Mouse (Mus musculus) ES-Bruce4 (cell line): ENCODE data around the gene Dao. TPM values are rescaled to one million over a fixed set of nuclear protein-coding genes. Genes with fewer than 3 reads are reported as not detected.

Experiments used
- H3K27ac ChIP-seq: 2 replicates; pipeline ENCODE4 v1.5.1; 2012; ENCODE audit warnings: low read length, inconsistent platforms; ENCODE audit not compliant: insufficient read depth
- H3K27me3 ChIP-seq: 2 replicates; pipeline ENCODE4 v1.6.1; 2012; ENCODE audit warnings: mild to moderate bottlenecking, low read length, inconsistent platforms; ENCODE audit not compliant: control insufficient read depth, poor library complexity, insufficient read depth, severe bottlenecking
- H3K36me3 ChIP-seq: 2 replicates; pipeline ENCODE4 v1.6.1; 2012; ENCODE audit warnings: inconsistent platforms, mild to moderate bottlenecking, low read length, moderate library complexity; ENCODE audit not compliant: control insufficient read depth, poor library complexity, insufficient read depth, severe bottlenecking
- H3K4me1 ChIP-seq: one replicate; pipeline ENCODE4 v1.8.1; 2011; ENCODE audit warnings: low read length; ENCODE audit not compliant: control insufficient read depth, insufficient read depth
- H3K4me3 ChIP-seq: 2 replicates; pipeline ENCODE4 v1.5.1; 2011; ENCODE audit warnings: low read depth, mild to moderate bottlenecking, low read length
- H3K9ac ChIP-seq: 2 replicates; pipeline ENCODE4 v1.6.1; 2012; ENCODE audit warnings: low read depth, mild to moderate bottlenecking, inconsistent platforms; ENCODE audit not compliant: poor library complexity, severe bottlenecking
- H3K9me3 ChIP-seq: replicated peaks from 2 replicates; pipeline ENCODE4 v1.6.1; 2012; ENCODE audit warnings: mild to moderate bottlenecking, low read length, inconsistent platforms; ENCODE audit not compliant: control insufficient read depth, poor library complexity, insufficient read depth, severe bottlenecking
- CTCF ChIP-seq: IDR thresholded peaks from one replicate; pipeline ENCODE4 v1.8.1; 2011; ENCODE audit warnings: low read depth, low read length
- EP300 ChIP-seq: IDR thresholded peaks from 2 replicates; pipeline ENCODE4 v1.6.1; 2011; ENCODE audit warnings: low read depth, low read length; ENCODE audit not compliant: insufficient read depth
- POLR2A ChIP-seq: IDR thresholded peaks from one replicate; pipeline ENCODE4 v1.8.1; 2011; ENCODE audit warnings: low read length; ENCODE audit not compliant: insufficient read depth
- polyA plus RNA-seq: library from polyadenylated mRNA; stranded (reverse); fragments of >200 nt; gene quantifications from 2 replicates; pipeline ENCODE4 v1.2.4, GENCODE M21; 2011; ENCODE audit warnings: low read depth; ENCODE audit not compliant: missing spikeins, insufficient read depth, insufficient read length

The Dao gene
- polyA plus RNA-seq, 1 experiment: not detected

DNA sequence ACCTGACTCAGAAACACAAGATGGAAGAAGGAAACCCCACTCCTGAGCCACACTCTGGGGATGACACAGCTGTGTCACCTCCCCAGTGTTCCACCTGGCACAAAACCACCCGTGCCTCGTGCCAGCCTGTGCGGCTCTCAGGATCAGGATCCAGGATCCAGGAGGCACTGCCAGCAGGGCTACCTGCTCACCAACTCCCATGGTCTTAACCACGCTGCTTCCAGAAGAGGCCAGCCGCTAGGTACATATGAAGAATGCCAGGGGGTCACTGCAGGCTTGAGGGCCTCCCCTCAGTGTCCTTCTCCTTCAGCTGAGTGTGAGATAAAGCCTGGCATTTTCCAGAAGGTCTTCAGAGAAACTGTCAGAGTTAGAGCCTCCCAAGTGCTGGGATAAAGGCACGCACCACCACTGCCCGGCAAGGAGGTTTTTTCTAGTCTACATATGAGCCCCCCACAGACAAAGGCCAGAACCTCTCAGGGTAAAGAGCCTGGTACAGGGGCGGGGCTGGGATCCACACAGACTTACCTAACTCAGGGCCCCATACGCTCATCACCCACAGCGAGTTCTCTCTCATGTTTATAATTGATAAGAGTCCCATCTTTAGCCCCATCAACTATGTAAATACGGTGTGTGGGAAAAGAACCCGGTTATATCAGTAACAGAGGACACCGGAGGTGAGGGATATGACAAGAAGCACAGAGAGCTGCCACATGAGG, 19.3 kb upstream of the Dao start:
- Histone ChIP-seq H3K27me3 (no peaks in the 10 kb centered on the region), H3K27ac (no peak overlapping the region), H3K4me3 (no peak overlapping the region), H3K9ac (no peak overlapping the region), H3K36me3 (no peaks in the 10 kb centered on the region), H3K4me1 (peaks cover 7% of the 10 kb centered on the region), H3K9me3 (no peaks in the 10 kb centered on the region; the same call in 1 of the 2 replicates)
- no peak for TF ChIP-seq CTCF
- TF ChIP-seq POLR2A: no peak
- no peak for TF ChIP-seq EP300

DNA sequence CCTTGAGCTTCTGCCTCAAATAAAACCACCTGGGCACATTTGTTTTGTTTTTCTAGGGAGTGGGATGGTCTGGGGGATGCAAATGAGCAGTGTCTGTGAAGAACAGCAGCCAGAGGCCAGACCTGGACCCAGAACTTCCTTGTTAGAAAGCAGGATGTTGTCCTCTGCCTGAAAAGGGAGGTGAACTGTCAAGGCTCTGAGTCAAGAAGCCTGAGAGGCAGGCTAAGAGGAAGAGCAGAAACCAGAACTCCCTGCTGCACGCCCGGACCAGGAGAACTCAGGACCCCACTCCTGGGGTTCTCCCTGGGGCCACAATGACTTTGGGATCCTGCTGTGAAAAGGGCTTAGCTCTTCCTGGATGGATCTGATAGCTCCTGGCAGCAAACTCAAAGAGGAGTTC, 17.8 kb upstream of the Dao start:
- Histone ChIP-seq H3K4me3 (no peak overlapping the region), H3K27me3 (no peaks in the 10 kb centered on the region), H3K36me3 (no peaks in the 10 kb centered on the region), H3K27ac (no peak overlapping the region), H3K4me1 (peaks cover 7% of the 10 kb centered on the region), H3K9me3 (no peaks in the 10 kb centered on the region), H3K9ac (no peak overlapping the region)
- TF ChIP-seq POLR2A: no peak
- no peak for TF ChIP-seq CTCF
- TF ChIP-seq EP300: no peak

DNA sequence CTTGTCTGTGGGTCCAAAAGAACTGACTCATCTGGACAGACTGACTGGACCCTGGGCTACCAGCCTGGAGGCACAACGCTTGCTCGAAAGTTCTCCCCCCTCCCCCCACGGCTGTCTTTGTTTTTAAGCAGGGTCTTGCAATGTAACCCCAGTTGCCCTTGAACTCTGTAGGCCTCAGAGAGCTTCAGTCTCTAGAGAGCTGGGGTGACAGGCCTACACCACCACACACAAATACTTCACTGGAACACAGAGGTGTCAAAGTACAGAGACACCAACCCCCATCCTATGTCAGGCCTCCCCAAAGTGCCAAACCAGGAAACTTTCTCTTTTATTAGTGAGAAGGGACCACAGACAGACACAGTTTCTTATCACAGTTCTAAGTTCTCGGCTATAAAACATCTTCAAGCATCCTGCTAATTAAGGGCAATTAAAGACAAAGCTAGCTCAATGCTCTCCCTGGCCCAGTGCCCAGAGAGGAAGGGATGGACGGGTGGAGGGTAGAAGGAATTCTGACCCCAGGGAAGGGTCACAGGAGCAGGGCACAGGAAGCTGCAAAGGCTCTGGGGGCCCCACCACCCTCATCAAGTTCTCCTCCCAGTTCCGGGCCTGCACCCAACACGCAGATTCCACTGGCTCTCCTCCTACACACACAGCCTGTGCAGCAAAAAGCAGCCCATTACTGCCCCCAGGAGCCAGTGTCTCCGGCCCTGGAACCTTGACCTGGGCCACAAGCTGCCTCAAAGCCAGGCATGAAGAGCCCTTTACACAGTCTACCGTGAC, 17.1 kb upstream of the Dao start:
- H3K4me3 ChIP-seq: no peak overlapping the region
- no peaks in the 10 kb centered on the region for H3K27me3 ChIP-seq
- H3K9ac ChIP-seq: no peak overlapping the region
- H3K27ac ChIP-seq: no peak overlapping the region
- H3K9me3 ChIP-seq: no peaks in the 10 kb centered on the region
- H3K36me3 ChIP-seq: no peaks in the 10 kb centered on the region
- H3K4me1 ChIP-seq: peaks cover 8% of the 10 kb centered on the region
- TF ChIP-seq CTCF (no peak), EP300 (no peak), POLR2A (no peak)

DNA sequence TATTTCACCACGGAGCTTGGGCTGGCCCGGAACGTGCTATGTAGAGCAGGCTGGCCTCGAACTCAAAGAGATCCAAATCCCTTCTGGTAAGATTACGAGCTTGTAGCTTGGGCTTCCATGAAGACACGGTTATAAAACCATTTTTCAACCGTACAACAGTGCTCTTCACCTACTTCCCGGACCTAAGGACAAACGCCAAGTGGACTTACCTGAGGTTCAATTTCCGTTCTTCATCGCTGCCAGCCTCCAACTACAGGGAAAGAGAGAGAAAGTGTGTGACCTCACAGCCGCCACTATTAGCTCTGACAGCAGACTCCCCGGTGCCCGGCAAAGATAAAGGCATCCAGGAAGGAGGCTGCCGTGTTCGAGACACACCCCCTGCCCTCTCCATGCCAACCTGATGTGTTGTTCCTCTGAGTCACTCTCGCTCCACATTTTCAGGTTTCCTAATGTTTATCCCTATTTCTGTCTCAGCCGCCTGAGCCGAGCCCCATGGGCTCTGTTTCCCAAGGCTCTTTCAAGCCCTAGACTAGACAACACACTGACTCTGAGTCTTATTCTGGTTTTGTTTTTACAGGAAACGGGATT, 14.0 kb upstream of the Dao start:
- no peak overlapping the region for H3K27ac ChIP-seq
- TF ChIP-seq CTCF (no peak), EP300 (no peak), POLR2A (no peak)
- H3K4me1 ChIP-seq: peaks cover 11% of the 10 kb centered on the region
- H3K4me3 ChIP-seq: no peak overlapping the region
- H3K36me3 ChIP-seq: no peaks in the 10 kb centered on the region
- no peaks in the 10 kb centered on the region for H3K9me3 ChIP-seq
- H3K9ac ChIP-seq: no peak overlapping the region
- no peaks in the 10 kb centered on the region for H3K27me3 ChIP-seq

DNA sequence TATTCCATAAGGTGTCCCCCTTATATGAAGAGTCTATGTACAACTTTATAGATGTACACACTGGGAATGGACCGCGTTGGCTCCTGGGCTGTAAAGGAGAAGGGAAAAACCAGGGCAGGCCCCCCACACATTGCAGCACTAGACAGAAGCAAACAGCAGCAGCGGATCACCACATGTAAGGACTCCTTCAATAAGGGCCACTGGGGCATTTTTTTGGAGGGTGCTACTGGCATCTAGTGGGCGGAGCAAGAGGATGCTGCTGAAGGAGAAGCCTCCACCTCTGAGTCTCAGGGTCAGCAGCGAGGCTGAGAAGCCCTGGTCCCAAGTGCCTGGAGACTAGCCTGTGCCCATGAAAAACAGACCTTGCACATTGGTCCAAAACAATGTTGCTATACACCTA, 12.9 kb upstream of the Dao start:
- H3K9ac ChIP-seq: no peak overlapping the region
- TF ChIP-seq POLR2A (no peak), EP300 (no peak), CTCF (no peak)
- no peaks in the 10 kb centered on the region for H3K27me3 ChIP-seq
- no peaks in the 10 kb centered on the region for H3K9me3 ChIP-seq
- no peak overlapping the region for H3K4me3 ChIP-seq
- H3K27ac ChIP-seq: no peak overlapping the region
- H3K36me3 ChIP-seq: no peaks in the 10 kb centered on the region
- H3K4me1 ChIP-seq: peaks cover 11% of the 10 kb centered on the region
